Mouse (Mus musculus): ENCODE data around the gene Themis. TPM values are rescaled to one million over a fixed set of nuclear protein-coding genes. Genes with fewer than 3 reads are reported as not detected.

Gene Themis
- polyA plus RNA-seq, 1 experiment: not detected

DNA sequence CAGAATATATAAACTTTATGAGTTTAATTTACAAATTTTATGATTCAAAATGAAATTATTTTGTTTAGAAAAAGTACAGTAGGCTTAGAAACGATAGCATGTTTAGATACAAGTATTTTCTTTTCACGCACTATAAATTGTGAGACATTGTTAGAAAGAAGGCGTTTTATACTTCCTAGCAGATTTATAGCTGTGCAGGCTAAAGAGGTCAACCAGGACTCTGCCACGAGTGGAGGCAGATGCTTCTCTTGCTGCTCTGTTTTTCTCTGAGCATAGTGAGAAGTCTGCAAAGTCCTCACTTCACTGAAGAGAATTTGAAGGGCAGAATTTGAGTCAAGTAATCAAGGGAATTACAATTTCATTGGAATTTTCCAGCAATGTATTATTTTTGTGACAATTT is 131.3 kb downstream of the Themis start:
- Histone ChIP-seq H3K27me3 (ENCODE audit: control insufficient read depth, insufficient read depth, low read length) (no peaks in the 10 kb centered on the region), H3K4me3 (ENCODE audit: control insufficient read depth, low read depth, low read length) (no peak overlapping the region), H3K4me1 (ENCODE audit: control insufficient read depth, insufficient read depth, low read length) (no peaks in the 10 kb centered on the region), H3K36me3 (ENCODE audit: control insufficient read depth, insufficient read depth, low read length) (no peaks in the 10 kb centered on the region), H3K27ac (ENCODE audit: control insufficient read depth, insufficient read depth, low read depth, low read length) (no peak overlapping the region)
- TF ChIP-seq POLR2A (IDR thresholded peaks at IDR 0.05; ENCODE audit: control insufficient read depth, low read depth, low read length): no peak
- no peak for TF ChIP-seq CTCF (IDR thresholded peaks at IDR 0.05; ENCODE audit: control insufficient read depth, insufficient read depth, insufficient replicate concordance, low read depth, low read length)

DNA sequence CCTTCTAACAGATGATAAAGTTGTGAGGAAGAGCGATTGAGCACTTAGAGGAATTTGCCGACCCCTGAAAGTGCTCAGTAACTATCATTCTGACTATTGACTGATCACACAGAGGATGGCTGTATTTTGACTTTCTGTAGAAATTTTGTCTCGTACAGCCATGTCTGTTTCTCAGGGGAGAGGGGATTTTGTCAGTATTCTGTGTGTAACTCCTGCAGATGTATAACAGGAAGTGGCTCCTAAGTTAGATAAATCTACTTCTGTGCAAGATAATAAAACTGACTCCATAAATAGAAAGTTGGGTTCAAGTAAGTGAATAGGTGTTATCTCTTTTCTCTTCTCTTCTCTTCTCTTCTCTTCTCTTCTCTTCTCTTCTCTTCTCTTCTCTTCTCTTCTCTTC is 137.0 kb downstream of the Themis start:
- H3K4me3 ChIP-seq (ENCODE audit: control insufficient read depth, low read depth, low read length): no peak overlapping the region
- TF ChIP-seq POLR2A (IDR thresholded peaks at IDR 0.05; ENCODE audit: control insufficient read depth, low read depth, low read length): no peak
- TF ChIP-seq CTCF (IDR thresholded peaks at IDR 0.05; ENCODE audit: control insufficient read depth, insufficient read depth, insufficient replicate concordance, low read depth, low read length): no peak
- H3K36me3 ChIP-seq (ENCODE audit: control insufficient read depth, insufficient read depth, low read length): no peaks in the 10 kb centered on the region
- no peaks in the 10 kb centered on the region for H3K27me3 ChIP-seq (ENCODE audit: control insufficient read depth, insufficient read depth, low read length)
- H3K4me1 ChIP-seq (ENCODE audit: control insufficient read depth, insufficient read depth, low read length): no peaks in the 10 kb centered on the region
- no peak overlapping the region for H3K27ac ChIP-seq (ENCODE audit: control insufficient read depth, insufficient read depth, low read depth, low read length)

DNA sequence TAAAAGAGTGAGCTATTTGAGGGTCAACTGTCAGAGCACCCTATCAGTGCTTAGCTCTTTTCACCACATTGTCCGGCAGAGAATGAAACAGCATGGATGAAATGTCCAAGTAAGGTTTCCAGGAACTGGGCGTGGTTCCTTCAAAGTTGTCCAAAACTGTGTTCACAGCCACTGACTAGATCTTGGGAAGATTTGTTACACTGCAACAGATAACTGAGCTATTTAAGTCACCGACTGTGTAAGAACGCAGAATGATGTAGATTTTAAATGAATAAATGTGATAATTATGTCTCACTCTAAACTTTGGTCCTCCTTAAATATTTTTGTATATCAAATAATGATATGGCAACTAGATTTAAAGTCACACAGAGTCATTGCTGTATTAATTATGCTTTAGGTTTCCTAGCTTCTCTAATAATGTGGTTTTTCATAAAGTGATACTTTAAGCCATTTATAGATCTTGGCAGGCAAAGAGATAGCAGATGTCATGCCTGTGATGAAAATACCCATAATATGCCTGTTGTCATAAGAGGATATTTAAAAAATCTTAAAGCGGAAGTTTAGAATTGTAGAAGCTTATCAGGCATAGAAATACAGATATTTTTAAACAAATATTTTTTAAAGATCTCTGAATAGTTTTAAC is 143.9 kb downstream of the Themis start:
- Histone ChIP-seq H3K4me1 (ENCODE audit: control insufficient read depth, insufficient read depth, low read length) (no peaks in the 10 kb centered on the region), H3K4me3 (ENCODE audit: control insufficient read depth, low read depth, low read length) (no peak overlapping the region), H3K27me3 (ENCODE audit: control insufficient read depth, insufficient read depth, low read length) (no peaks in the 10 kb centered on the region), H3K36me3 (ENCODE audit: control insufficient read depth, insufficient read depth, low read length) (no peaks in the 10 kb centered on the region), H3K27ac (ENCODE audit: control insufficient read depth, insufficient read depth, low read depth, low read length) (no peak overlapping the region)
- TF ChIP-seq CTCF (IDR thresholded peaks at IDR 0.05; ENCODE audit: control insufficient read depth, insufficient read depth, insufficient replicate concordance, low read depth, low read length) (no peak), POLR2A (IDR thresholded peaks at IDR 0.05; ENCODE audit: control insufficient read depth, low read depth, low read length) (no peak)

DNA sequence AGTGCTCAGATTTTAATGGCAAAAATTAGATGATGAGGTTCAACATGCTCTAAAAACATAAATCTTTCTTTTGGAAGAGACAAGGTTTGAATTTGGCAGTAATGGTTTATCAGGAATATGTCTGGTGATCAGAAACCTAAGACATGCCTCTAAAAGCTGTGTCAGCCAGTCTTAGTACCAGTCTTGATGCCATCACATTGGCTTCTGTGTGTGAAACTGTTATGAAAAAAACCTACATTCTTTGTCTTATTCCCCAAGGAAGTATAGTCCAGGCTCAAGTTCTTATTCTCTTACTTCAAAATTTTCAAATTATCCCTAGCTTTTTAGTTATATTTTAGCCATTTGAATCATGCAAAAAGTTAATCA is 144.4 kb downstream of the Themis start:
- Histone ChIP-seq H3K4me1 (ENCODE audit: control insufficient read depth, insufficient read depth, low read length) (no peaks in the 10 kb centered on the region), H3K36me3 (ENCODE audit: control insufficient read depth, insufficient read depth, low read length) (no peaks in the 10 kb centered on the region), H3K4me3 (ENCODE audit: control insufficient read depth, low read depth, low read length) (no peak overlapping the region), H3K27ac (ENCODE audit: control insufficient read depth, insufficient read depth, low read depth, low read length) (no peak overlapping the region), H3K27me3 (ENCODE audit: control insufficient read depth, insufficient read depth, low read length) (no peaks in the 10 kb centered on the region)
- no peak for TF ChIP-seq CTCF (IDR thresholded peaks at IDR 0.05; ENCODE audit: control insufficient read depth, insufficient read depth, insufficient replicate concordance, low read depth, low read length)
- no peak for TF ChIP-seq POLR2A (IDR thresholded peaks at IDR 0.05; ENCODE audit: control insufficient read depth, low read depth, low read length)

DNA sequence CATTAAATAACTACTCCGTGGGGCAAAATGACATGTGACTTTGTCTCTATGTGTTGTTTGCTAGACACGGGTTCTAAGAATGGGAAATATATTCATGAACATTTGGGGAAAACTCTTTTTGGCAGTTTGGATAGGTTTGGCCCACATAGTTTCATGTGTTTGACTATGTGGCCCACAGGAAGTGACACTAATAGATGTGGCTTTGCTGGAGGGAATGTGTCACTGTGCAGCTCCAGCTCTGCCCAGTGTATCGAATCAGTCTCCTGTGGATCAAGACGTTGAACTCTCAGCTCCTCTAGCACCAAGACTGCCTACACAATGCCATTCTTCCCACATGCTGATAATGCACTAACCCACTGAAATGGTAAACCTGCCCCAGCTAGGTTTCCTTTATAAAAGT is 148.0 kb downstream of the Themis start:
- Histone ChIP-seq H3K27me3 (ENCODE audit: control insufficient read depth, insufficient read depth, low read length) (no peaks in the 10 kb centered on the region), H3K4me1 (ENCODE audit: control insufficient read depth, insufficient read depth, low read length) (no peaks in the 10 kb centered on the region), H3K27ac (ENCODE audit: control insufficient read depth, insufficient read depth, low read depth, low read length) (no peak overlapping the region), H3K36me3 (ENCODE audit: control insufficient read depth, insufficient read depth, low read length) (no peaks in the 10 kb centered on the region), H3K4me3 (ENCODE audit: control insufficient read depth, low read depth, low read length) (no peak overlapping the region)
- TF ChIP-seq POLR2A (IDR thresholded peaks at IDR 0.05; ENCODE audit: control insufficient read depth, low read depth, low read length): no peak
- TF ChIP-seq CTCF (IDR thresholded peaks at IDR 0.05; ENCODE audit: control insufficient read depth, insufficient read depth, insufficient replicate concordance, low read depth, low read length): no peak

DNA sequence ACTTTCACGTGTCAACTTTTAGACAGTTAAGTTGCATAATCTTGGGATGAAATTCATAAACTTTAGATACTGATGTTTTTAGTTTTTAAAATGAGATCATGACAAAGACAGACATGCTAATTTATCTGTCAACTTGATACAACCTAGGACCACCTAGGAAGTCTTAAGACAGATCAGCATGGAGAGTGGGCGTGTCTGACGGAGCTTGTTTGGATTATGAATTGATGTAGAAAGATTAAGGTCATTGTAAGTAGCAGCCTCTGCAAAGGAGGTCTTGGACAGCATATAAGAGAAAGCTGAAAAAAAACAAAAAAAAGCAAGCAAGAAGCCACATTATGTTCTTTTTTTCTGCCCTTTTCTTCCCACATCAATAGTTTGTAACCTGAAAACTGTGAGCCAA is 154.2 kb downstream of the Themis start:
- TF ChIP-seq POLR2A (IDR thresholded peaks at IDR 0.05; ENCODE audit: control insufficient read depth, low read depth, low read length): no peak
- no peak for TF ChIP-seq CTCF (IDR thresholded peaks at IDR 0.05; ENCODE audit: control insufficient read depth, insufficient read depth, insufficient replicate concordance, low read depth, low read length)
- Histone ChIP-seq H3K27ac (ENCODE audit: control insufficient read depth, insufficient read depth, low read depth, low read length) (no peak overlapping the region), H3K4me3 (ENCODE audit: control insufficient read depth, low read depth, low read length) (no peak overlapping the region), H3K27me3 (ENCODE audit: control insufficient read depth, insufficient read depth, low read length) (no peaks in the 10 kb centered on the region), H3K36me3 (ENCODE audit: control insufficient read depth, insufficient read depth, low read length) (no peaks in the 10 kb centered on the region), H3K4me1 (ENCODE audit: control insufficient read depth, insufficient read depth, low read length) (no peaks in the 10 kb centered on the region)

DNA sequence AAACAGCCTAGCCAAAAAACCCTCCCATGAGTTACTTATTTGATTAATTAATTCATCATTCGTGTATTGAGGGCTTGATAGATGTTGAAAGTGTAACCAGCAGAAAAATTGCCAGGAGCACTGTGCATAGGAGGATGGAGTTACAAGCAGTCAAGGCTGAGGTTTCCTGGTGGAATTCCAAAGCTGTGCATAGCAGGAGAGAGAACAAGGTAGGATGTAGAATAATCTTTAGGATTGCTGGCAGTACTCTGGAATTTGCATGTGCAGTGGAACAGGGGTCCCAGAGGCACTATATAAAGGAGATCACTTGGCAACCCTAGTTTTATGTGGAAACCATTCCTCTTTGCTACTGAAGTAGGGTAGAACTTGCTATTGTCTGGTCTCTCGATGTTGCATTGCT is 174.4 kb downstream of the Themis start:
- TF ChIP-seq CTCF (IDR thresholded peaks at IDR 0.05; ENCODE audit: control insufficient read depth, insufficient read depth, insufficient replicate concordance, low read depth, low read length) (no peak), POLR2A (IDR thresholded peaks at IDR 0.05; ENCODE audit: control insufficient read depth, low read depth, low read length) (no peak)
- Histone ChIP-seq H3K4me1 (ENCODE audit: control insufficient read depth, insufficient read depth, low read length) (no peaks in the 10 kb centered on the region), H3K36me3 (ENCODE audit: control insufficient read depth, insufficient read depth, low read length) (no peaks in the 10 kb centered on the region), H3K27ac (ENCODE audit: control insufficient read depth, insufficient read depth, low read depth, low read length) (no peak overlapping the region), H3K27me3 (ENCODE audit: control insufficient read depth, insufficient read depth, low read length) (no peaks in the 10 kb centered on the region), H3K4me3 (ENCODE audit: control insufficient read depth, low read depth, low read length) (no peak overlapping the region)
